Mouse (Mus musculus): Measurements from ENCODE around the gene Igflr1.

DNA sequence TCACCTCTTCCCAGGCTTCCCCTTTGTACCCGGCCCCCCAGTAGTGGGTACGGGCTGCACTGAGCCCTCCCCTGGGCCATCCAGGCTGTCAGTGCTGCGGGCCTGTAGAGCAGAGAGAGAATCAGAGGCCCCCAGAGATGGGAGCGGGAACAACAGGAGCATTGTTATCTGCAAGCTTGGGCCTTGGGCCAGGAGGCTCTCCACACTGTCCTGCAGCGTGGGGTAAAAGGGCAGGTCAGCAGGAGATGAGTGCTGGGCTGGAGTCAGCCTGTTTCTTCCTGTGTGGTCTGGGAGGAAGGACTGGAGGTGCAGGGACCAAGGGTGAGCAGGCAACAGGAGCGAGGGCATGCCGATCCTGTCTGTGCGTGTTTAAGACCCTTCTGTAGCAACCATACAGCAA, 32.3 kb upstream of the Igflr1 start:
- TF ChIP-seq MAX (IDR thresholded peaks at IDR 0.05), result no peak
- TF ChIP-seq CTCF (IDR thresholded peaks at IDR 0.05; ENCODE audit: control insufficient read depth, insufficient read depth, insufficient read length), result no peak
- no peak for TF ChIP-seq MYOG (IDR thresholded peaks at IDR 0.05; ENCODE audit: control insufficient read depth, extremely low read depth, insufficient read length)
- TF ChIP-seq USF1 (IDR thresholded peaks at IDR 0.05; ENCODE audit: low read depth), result no peak

Data from C2C12 (cell line).